Mouse (Mus musculus) liver, postnatal 0 days (tissue): ENCODE measurements at regions not wholly inside any gene's neighbourhood (a gene's known extent, or its start where the extent isn't known, plus 50 kb on each side); places are given as distances from the start of the nearest gene placed in this dataset.

ENCODE experiments used
- ATAC-seq: fragments of 200-750 bp; cut with Nextera tagmentation; 2 replicates; pipeline ENCODE4 v1.8.0; 2017; ENCODE audit warnings: mild to moderate bottlenecking, moderate library complexity
- DNase-seq: peaks from one replicate; pipeline ENCODE4 v3.0.0-alpha.2; 2016
- H3K27ac ChIP-seq: fragments of 300-500 bp; sonication (generic); 2 replicates; pipeline ENCODE4 v1.5.1; 2014; ENCODE audit warnings: antibody characterized with exemption, moderate library complexity, mild to moderate bottlenecking, low read depth
- H3K27me3 ChIP-seq: fragments of 300-500 bp; sonication (generic); 2 replicates; pipeline ENCODE4 v1.6.1; 2014; ENCODE audit warnings: low read length, control low read depth, mixed read lengths; ENCODE audit not compliant: insufficient read depth
- H3K36me3 ChIP-seq: fragments of 300-500 bp; sonication (generic); replicated peaks from 2 replicates; pipeline ENCODE4 v1.6.1; 2014; ENCODE audit warnings: mild to moderate bottlenecking, control low read depth, low read length, moderate library complexity, mixed read lengths; ENCODE audit not compliant: insufficient read depth
- H3K4me1 ChIP-seq: fragments of 300-500 bp; sonication (generic); 2 replicates; pipeline ENCODE4 v1.6.1; 2014; ENCODE audit warnings: antibody characterized with exemption, mild to moderate bottlenecking, control low read depth; ENCODE audit not compliant: insufficient read depth
- H3K4me2 ChIP-seq: fragments of 300-500 bp; sonication (generic); 2 replicates; pipeline ENCODE4 v1.6.1; 2014; ENCODE audit warnings: low read depth, mild to moderate bottlenecking, low read length, moderate library complexity, mixed read lengths
- H3K4me3 ChIP-seq: fragments of 300-500 bp; sonication (generic); 2 replicates; pipeline ENCODE4 v1.5.1; 2014; ENCODE audit warnings: low read depth, low read length
- H3K9ac ChIP-seq: fragments of 300-500 bp; sonication (generic); replicated peaks from 2 replicates; pipeline ENCODE4 v1.6.1; 2014; ENCODE audit warnings: mild to moderate bottlenecking, moderate library complexity
- H3K9me3 ChIP-seq: fragments of 300-500 bp; sonication (generic); 2 replicates; pipeline ENCODE4 v1.6.1; 2016; ENCODE audit warnings: mild to moderate bottlenecking, control low read depth, low read length, mixed read lengths
- CTCF ChIP-seq: sonication (generic); IDR thresholded peaks from 2 replicates; pipeline ENCODE4 v1.5.1; 2016; ENCODE audit warnings: antibody characterized with exemption, low read depth
- EP300 ChIP-seq: IDR thresholded peaks from 2 replicates; pipeline ENCODE4 v1.6.1; 2016; ENCODE audit warnings: antibody characterized with exemption, low read depth, mild to moderate bottlenecking
- WGBS: fragments of 180-500 bp; shearing (Covaris S2); extraction: QIAGEN DNeasy Blood & Tissue Kit; methylation state at CpG from one replicate; pipeline ENCODE4 v1.1.7; 2014; ENCODE audit not compliant: insufficient replicate concordance; 5-methylcytosine and 5-hydroxymethylcytosine counted together

- Histone ChIP-seq H3K4me2 (no peak overlapping the region), H3K9me3 (no peaks in the 10 kb centered on the region), H3K9ac (no peak overlapping the region), H3K27me3 (no peaks in the 10 kb centered on the region), H3K4me1 (no peaks in the 10 kb centered on the region), H3K27ac (no peak overlapping the region), H3K4me3 (no peak overlapping the region), H3K36me3 (no peaks in the 10 kb centered on the region)
- TF ChIP-seq EP300 (no peak), CTCF (no peak)
- DNase-seq (no peak), ATAC-seq (no peak)
- WGBS, result 63% methylated on average over 2 of the region's 2 CpGs
Observed at GRCm38 (mm10) chr4:49913636-49914035, 68.1 kb upstream of the Grin3a start.
